Mouse (Mus musculus): ENCODE measurements around the gene Lrrc4. TPM values are rescaled to one million over a fixed set of nuclear protein-coding genes. Genes with fewer than 3 reads are reported as not detected.

Lrrc4 gene
- polyA plus RNA-seq, 1 experiment from 2014 or later: 1.0 TPM

GRCm38 (mm10) chr6:28687776-28688175 is 143.8 kb downstream of the Lrrc4 start:
- H3K9me3 ChIP-seq (ENCODE audit: control insufficient read depth, low read length): no peaks in the 10 kb centered on the region
- H3K27ac ChIP-seq (replicated peaks; ENCODE audit: low read depth, low read length): no peak overlapping the region
- ATAC-seq (ENCODE audit: low read depth) (no peak), DNase-seq (ENCODE audit: low spot score) (no peak)
- no peaks in the 10 kb centered on the region for H3K4me1 ChIP-seq (ENCODE audit: control insufficient read depth, insufficient read depth, low read length)
- no peaks in the 10 kb centered on the region for H3K36me3 ChIP-seq (ENCODE audit: control insufficient read depth, insufficient read depth, low read length)
- no peaks in the 10 kb centered on the region for H3K27me3 ChIP-seq (replicated peaks; ENCODE audit: control insufficient read depth, insufficient read depth, low read length)
- no peak overlapping the region for H3K4me3 ChIP-seq (ENCODE audit: low read depth, low read length)
- no peak overlapping the region for H3K9ac ChIP-seq (ENCODE audit: low read depth, low read length)
- 81% methylated on average over 5 of the region's 5 CpGs for WGBS
- H3K4me2 ChIP-seq (ENCODE audit: low read depth, low read length): no peak overlapping the region

- no peak for DNase-seq (ENCODE audit: low spot score)
- 87% methylated on average over 5 of the region's 5 CpGs for WGBS
- Histone ChIP-seq H3K9ac (ENCODE audit: low read depth, low read length) (no peak overlapping the region), H3K36me3 (ENCODE audit: control insufficient read depth, insufficient read depth, low read length) (no peaks in the 10 kb centered on the region), H3K27me3 (replicated peaks; ENCODE audit: control insufficient read depth, insufficient read depth, low read length) (no peaks in the 10 kb centered on the region), H3K9me3 (ENCODE audit: control insufficient read depth, low read length) (no peaks in the 10 kb centered on the region), H3K4me3 (ENCODE audit: low read depth, low read length) (no peak overlapping the region), H3K4me2 (ENCODE audit: low read depth, low read length) (no peak overlapping the region), H3K27ac (replicated peaks; ENCODE audit: low read depth, low read length) (no peak overlapping the region), H3K4me1 (ENCODE audit: control insufficient read depth, insufficient read depth, low read length) (no peaks in the 10 kb centered on the region)
- ATAC-seq (ENCODE audit: low read depth): no peak
Observed at GRCm38 (mm10) chr6:28685745-28686144, 145.8 kb downstream of the Lrrc4 start.

- no peaks in the 10 kb centered on the region for H3K4me1 ChIP-seq (ENCODE audit: control insufficient read depth, insufficient read depth, low read length)
- H3K9me3 ChIP-seq (ENCODE audit: control insufficient read depth, low read length): no peaks in the 10 kb centered on the region
- no peak overlapping the region for H3K9ac ChIP-seq (ENCODE audit: low read depth, low read length)
- no peak for DNase-seq (ENCODE audit: low spot score)
- H3K4me2 ChIP-seq (ENCODE audit: low read depth, low read length): no peak overlapping the region
- H3K27ac ChIP-seq (replicated peaks; ENCODE audit: low read depth, low read length): no peak overlapping the region
- ATAC-seq (ENCODE audit: low read depth): no peak
- 69% methylated on average over 3 of the region's 3 CpGs for whole genome bisulfite sequencing
- H3K27me3 ChIP-seq (replicated peaks; ENCODE audit: control insufficient read depth, insufficient read depth, low read length): no peaks in the 10 kb centered on the region
- H3K4me3 ChIP-seq (ENCODE audit: low read depth, low read length): no peak overlapping the region
- H3K36me3 ChIP-seq (ENCODE audit: control insufficient read depth, insufficient read depth, low read length): no peaks in the 10 kb centered on the region
Observed at GRCm38 (mm10) chr6:28685052-28685451, 146.5 kb downstream of the Lrrc4 start.

- H3K4me3 ChIP-seq (ENCODE audit: low read depth, low read length): no peak overlapping the region
- no peaks in the 10 kb centered on the region for H3K36me3 ChIP-seq (ENCODE audit: control insufficient read depth, insufficient read depth, low read length)
- H3K9me3 ChIP-seq (ENCODE audit: control insufficient read depth, low read length): no peaks in the 10 kb centered on the region
- no peak overlapping the region for H3K4me2 ChIP-seq (ENCODE audit: low read depth, low read length)
- no peaks in the 10 kb centered on the region for H3K27me3 ChIP-seq (replicated peaks; ENCODE audit: control insufficient read depth, insufficient read depth, low read length)
- 79% methylated on average over 8 of the region's 8 CpGs for WGBS
- no peaks in the 10 kb centered on the region for H3K4me1 ChIP-seq (ENCODE audit: control insufficient read depth, insufficient read depth, low read length)
- H3K9ac ChIP-seq (ENCODE audit: low read depth, low read length): no peak overlapping the region
- no peak for ATAC-seq (ENCODE audit: low read depth)
- DNase-seq (ENCODE audit: low spot score): no peak
- no peak overlapping the region for H3K27ac ChIP-seq (replicated peaks; ENCODE audit: low read depth, low read length)
Observed at GRCm38 (mm10) chr6:28681521-28682457, 149.8 kb downstream of the Lrrc4 start.

- no peak for ATAC-seq (ENCODE audit: low read depth)
Observed at GRCm38 (mm10) chr6:28680537-28680936, 151.0 kb downstream of the Lrrc4 start.

GRCm38 (mm10) chr6:28678896-28679295 is 152.7 kb downstream of the Lrrc4 start:
- Histone ChIP-seq H3K4me1 (ENCODE audit: control insufficient read depth, insufficient read depth, low read length) (no peaks in the 10 kb centered on the region), H3K36me3 (ENCODE audit: control insufficient read depth, insufficient read depth, low read length) (no peaks in the 10 kb centered on the region), H3K4me2 (ENCODE audit: low read depth, low read length) (no peak overlapping the region), H3K9ac (ENCODE audit: low read depth, low read length) (no peak overlapping the region), H3K4me3 (ENCODE audit: low read depth, low read length) (no peak overlapping the region), H3K27me3 (replicated peaks; ENCODE audit: control insufficient read depth, insufficient read depth, low read length) (no peaks in the 10 kb centered on the region), H3K27ac (replicated peaks; ENCODE audit: low read depth, low read length) (no peak overlapping the region), H3K9me3 (ENCODE audit: control insufficient read depth, low read length) (no peaks in the 10 kb centered on the region)
- 86% methylated on average over 1 of the region's 1 CpGs for WGBS
- no peak for DNase-seq (ENCODE audit: low spot score)
- ATAC-seq (ENCODE audit: low read depth): no peak

More at GRCm38 (mm10) chr6:28680537-28680936, 151.0 kb downstream of the Lrrc4 start:
- no peaks in the 10 kb centered on the region for H3K27me3 ChIP-seq (replicated peaks; ENCODE audit: control insufficient read depth, insufficient read depth, low read length)
- no peaks in the 10 kb centered on the region for H3K36me3 ChIP-seq (ENCODE audit: control insufficient read depth, insufficient read depth, low read length)
- no peak overlapping the region for H3K9ac ChIP-seq (ENCODE audit: low read depth, low read length)
- 83% methylated on average over 4 of the region's 4 CpGs for WGBS
- no peak overlapping the region for H3K27ac ChIP-seq (replicated peaks; ENCODE audit: low read depth, low read length)
- no peak for DNase-seq (ENCODE audit: low spot score)
- H3K9me3 ChIP-seq (ENCODE audit: control insufficient read depth, low read length): no peaks in the 10 kb centered on the region
- no peak overlapping the region for H3K4me2 ChIP-seq (ENCODE audit: low read depth, low read length)
- H3K4me3 ChIP-seq (ENCODE audit: low read depth, low read length): no peak overlapping the region
- H3K4me1 ChIP-seq (ENCODE audit: control insufficient read depth, insufficient read depth, low read length): no peaks in the 10 kb centered on the region

- DNase-seq (ENCODE audit: low spot score) (no peak), ATAC-seq (ENCODE audit: low read depth) (no peak)
- no peak overlapping the region for H3K4me3 ChIP-seq (ENCODE audit: low read depth, low read length)
- WGBS: 100% methylated on average over 1 of the region's 1 CpGs
- no peaks in the 10 kb centered on the region for H3K4me1 ChIP-seq (ENCODE audit: control insufficient read depth, insufficient read depth, low read length)
- H3K4me2 ChIP-seq (ENCODE audit: low read depth, low read length): no peak overlapping the region
- H3K27me3 ChIP-seq (replicated peaks; ENCODE audit: control insufficient read depth, insufficient read depth, low read length): no peaks in the 10 kb centered on the region
- H3K9me3 ChIP-seq (ENCODE audit: control insufficient read depth, low read length): no peaks in the 10 kb centered on the region
- H3K27ac ChIP-seq (replicated peaks; ENCODE audit: low read depth, low read length): no peak overlapping the region
- H3K36me3 ChIP-seq (ENCODE audit: control insufficient read depth, insufficient read depth, low read length): peaks cover 7% of the 10 kb centered on the region
- H3K9ac ChIP-seq (ENCODE audit: low read depth, low read length): no peak overlapping the region
Observed at GRCm38 (mm10) chr6:28674686-28675085, 156.9 kb downstream of the Lrrc4 start.

GRCm38 (mm10) chr6:28672388-28672787 is 159.2 kb downstream of the Lrrc4 start:
- Histone ChIP-seq H3K4me3 (ENCODE audit: low read depth, low read length) (no peak overlapping the region), H3K9ac (ENCODE audit: low read depth, low read length) (no peak overlapping the region), H3K36me3 (ENCODE audit: control insufficient read depth, insufficient read depth, low read length) (peaks cover 14% of the 10 kb centered on the region), H3K9me3 (ENCODE audit: control insufficient read depth, low read length) (no peaks in the 10 kb centered on the region), H3K4me1 (ENCODE audit: control insufficient read depth, insufficient read depth, low read length) (no peaks in the 10 kb centered on the region), H3K27me3 (replicated peaks; ENCODE audit: control insufficient read depth, insufficient read depth, low read length) (no peaks in the 10 kb centered on the region), H3K27ac (replicated peaks; ENCODE audit: low read depth, low read length) (no peak overlapping the region), H3K4me2 (ENCODE audit: low read depth, low read length) (no peak overlapping the region)
- WGBS: 87% methylated on average over 1 of the region's 1 CpGs
- no peak for ATAC-seq (ENCODE audit: low read depth)
- DNase-seq (ENCODE audit: low spot score): no peak

- 93% methylated on average over 5 of the region's 5 CpGs for WGBS
Observed at GRCm38 (mm10) chr6:28669251-28669650, 162.3 kb downstream of the Lrrc4 start.

More at GRCm38 (mm10) chr6:28669251-28669650, 162.3 kb downstream of the Lrrc4 start:
- H3K4me3 ChIP-seq (ENCODE audit: low read depth, low read length): no peak overlapping the region
- H3K4me2 ChIP-seq (ENCODE audit: low read depth, low read length): no peak overlapping the region
- H3K27me3 ChIP-seq (replicated peaks; ENCODE audit: control insufficient read depth, insufficient read depth, low read length): no peaks in the 10 kb centered on the region
- DNase-seq (ENCODE audit: low spot score) (no peak), ATAC-seq (ENCODE audit: low read depth) (no peak)
- no peaks in the 10 kb centered on the region for H3K4me1 ChIP-seq (ENCODE audit: control insufficient read depth, insufficient read depth, low read length)
- H3K9me3 ChIP-seq (ENCODE audit: control insufficient read depth, low read length): no peaks in the 10 kb centered on the region
- no peak overlapping the region for H3K27ac ChIP-seq (replicated peaks; ENCODE audit: low read depth, low read length)
- H3K36me3 ChIP-seq (ENCODE audit: control insufficient read depth, insufficient read depth, low read length): peaks cover 14% of the 10 kb centered on the region
- H3K9ac ChIP-seq (ENCODE audit: low read depth, low read length): no peak overlapping the region
